Mouse (Mus musculus): ENCODE measurements at regions not wholly inside any gene's neighbourhood (a gene's known extent, or its start where the extent isn't known, plus 50 kb on each side); places are given as distances from the start of the nearest gene placed in this dataset.

GRCm38 (mm10) chr19:20310653-20311052 lies 80.1 kb downstream of the Anxa1 start:
- DNase-seq (ENCODE audit: low spot score), result no peak
- no peaks in the 10 kb centered on the region for H3K27me3 ChIP-seq (replicated peaks; ENCODE audit: control insufficient read depth, insufficient read depth, low read length)
- no peak overlapping the region for H3K4me3 ChIP-seq (ENCODE audit: low read depth, low read length)
- H3K9me3 ChIP-seq (ENCODE audit: control insufficient read depth, low read length), result no peaks in the 10 kb centered on the region
- no peak overlapping the region for H3K27ac ChIP-seq (replicated peaks; ENCODE audit: low read depth, low read length)
- ATAC-seq (ENCODE audit: low read depth), result no peak
- no peak overlapping the region for H3K9ac ChIP-seq (ENCODE audit: low read depth, low read length)
- H3K36me3 ChIP-seq (ENCODE audit: control insufficient read depth, insufficient read depth, low read length), result no peaks in the 10 kb centered on the region
- H3K4me2 ChIP-seq (ENCODE audit: low read depth, low read length), result no peak overlapping the region
- H3K4me1 ChIP-seq (ENCODE audit: control insufficient read depth, insufficient read depth, low read length), result no peaks in the 10 kb centered on the region
- 95% methylated on average over 2 of the region's 2 CpGs for WGBS

- no peaks in the 10 kb centered on the region for H3K36me3 ChIP-seq (ENCODE audit: control insufficient read depth, insufficient read depth, low read length)
- no peak overlapping the region for H3K27ac ChIP-seq (replicated peaks; ENCODE audit: low read depth, low read length)
- H3K4me2 ChIP-seq (ENCODE audit: low read depth, low read length), result no peak overlapping the region
- 66% methylated on average over 2 of the region's 2 CpGs for WGBS
- DNase-seq (ENCODE audit: low spot score), result peak; percentile 0
- H3K27me3 ChIP-seq (replicated peaks; ENCODE audit: control insufficient read depth, insufficient read depth, low read length), result no peaks in the 10 kb centered on the region
- H3K9me3 ChIP-seq (ENCODE audit: control insufficient read depth, low read length), result no peaks in the 10 kb centered on the region
- ATAC-seq (ENCODE audit: low read depth), result no peak
- no peaks in the 10 kb centered on the region for H3K4me1 ChIP-seq (ENCODE audit: control insufficient read depth, insufficient read depth, low read length)
- H3K4me3 ChIP-seq (ENCODE audit: low read depth, low read length), result no peak overlapping the region
- H3K9ac ChIP-seq (ENCODE audit: low read depth, low read length), result no peak overlapping the region
Measured at GRCm38 (mm10) chr19:20300066-20300651, 90.6 kb downstream of the Anxa1 start.

GRCm38 (mm10) chr19:20298431-20298830 lies 92.3 kb downstream of the Anxa1 start:
- DNase-seq (ENCODE audit: low spot score), result no peak
- WGBS, result 78% methylated on average over 2 of the region's 2 CpGs
- Histone ChIP-seq H3K27ac (replicated peaks; ENCODE audit: low read depth, low read length) (no peak overlapping the region), H3K9me3 (ENCODE audit: control insufficient read depth, low read length) (no peaks in the 10 kb centered on the region), H3K36me3 (ENCODE audit: control insufficient read depth, insufficient read depth, low read length) (no peaks in the 10 kb centered on the region), H3K4me1 (ENCODE audit: control insufficient read depth, insufficient read depth, low read length) (no peaks in the 10 kb centered on the region), H3K27me3 (replicated peaks; ENCODE audit: control insufficient read depth, insufficient read depth, low read length) (no peaks in the 10 kb centered on the region), H3K4me3 (ENCODE audit: low read depth, low read length) (no peak overlapping the region), H3K9ac (ENCODE audit: low read depth, low read length) (no peak overlapping the region), H3K4me2 (ENCODE audit: low read depth, low read length) (no peak overlapping the region)
- no peak for ATAC-seq (ENCODE audit: low read depth)

- Histone ChIP-seq H3K27ac (replicated peaks; ENCODE audit: low read depth, low read length) (no peak overlapping the region), H3K4me1 (ENCODE audit: control insufficient read depth, insufficient read depth, low read length) (no peaks in the 10 kb centered on the region), H3K27me3 (replicated peaks; ENCODE audit: control insufficient read depth, insufficient read depth, low read length) (no peaks in the 10 kb centered on the region), H3K4me3 (ENCODE audit: low read depth, low read length) (no peak overlapping the region), H3K4me2 (ENCODE audit: low read depth, low read length) (no peak overlapping the region), H3K36me3 (ENCODE audit: control insufficient read depth, insufficient read depth, low read length) (no peaks in the 10 kb centered on the region), H3K9ac (ENCODE audit: low read depth, low read length) (no peak overlapping the region), H3K9me3 (ENCODE audit: control insufficient read depth, low read length) (no peaks in the 10 kb centered on the region)
- ATAC-seq (ENCODE audit: low read depth) (no peak), DNase-seq (ENCODE audit: low spot score) (no peak)
- 84% methylated on average over 4 of the region's 4 CpGs for WGBS
Measured at GRCm38 (mm10) chr19:20285188-20285587, 105.6 kb downstream of the Anxa1 start.

- H3K36me3 ChIP-seq (ENCODE audit: control insufficient read depth, insufficient read depth, low read length), result no peaks in the 10 kb centered on the region
- no peaks in the 10 kb centered on the region for H3K9me3 ChIP-seq (ENCODE audit: control insufficient read depth, low read length)
- ATAC-seq (ENCODE audit: low read depth) (no peak), DNase-seq (ENCODE audit: low spot score) (no peak)
- no peaks in the 10 kb centered on the region for H3K27me3 ChIP-seq (replicated peaks; ENCODE audit: control insufficient read depth, insufficient read depth, low read length)
- H3K4me1 ChIP-seq (ENCODE audit: control insufficient read depth, insufficient read depth, low read length), result no peaks in the 10 kb centered on the region
- no peak overlapping the region for H3K27ac ChIP-seq (replicated peaks; ENCODE audit: low read depth, low read length)
- no peak overlapping the region for H3K4me3 ChIP-seq (ENCODE audit: low read depth, low read length)
- WGBS, result 83% methylated on average over 2 of the region's 2 CpGs
- no peak overlapping the region for H3K4me2 ChIP-seq (ENCODE audit: low read depth, low read length)
- H3K9ac ChIP-seq (ENCODE audit: low read depth, low read length), result no peak overlapping the region
Measured at GRCm38 (mm10) chr19:20283105-20283504, 107.6 kb downstream of the Anxa1 start.

GRCm38 (mm10) chr19:20261586-20261985 lies 129.2 kb downstream of the Anxa1 start:
- Histone ChIP-seq H3K36me3 (ENCODE audit: control insufficient read depth, insufficient read depth, low read length) (no peaks in the 10 kb centered on the region), H3K4me3 (ENCODE audit: low read depth, low read length) (no peak overlapping the region), H3K4me1 (ENCODE audit: control insufficient read depth, insufficient read depth, low read length) (no peaks in the 10 kb centered on the region), H3K4me2 (ENCODE audit: low read depth, low read length) (no peak overlapping the region), H3K9me3 (ENCODE audit: control insufficient read depth, low read length) (no peaks in the 10 kb centered on the region), H3K27ac (replicated peaks; ENCODE audit: low read depth, low read length) (no peak overlapping the region), H3K9ac (ENCODE audit: low read depth, low read length) (no peak overlapping the region), H3K27me3 (replicated peaks; ENCODE audit: control insufficient read depth, insufficient read depth, low read length) (no peaks in the 10 kb centered on the region)
- DNase-seq (ENCODE audit: low spot score) (no peak), ATAC-seq (ENCODE audit: low read depth) (no peak)
- 80% methylated on average over 2 of the region's 2 CpGs for WGBS

GRCm38 (mm10) chr19:20252151-20252550 lies 138.6 kb downstream of the Anxa1 start:
- Histone ChIP-seq H3K4me3 (ENCODE audit: low read depth, low read length) (no peak overlapping the region), H3K36me3 (ENCODE audit: control insufficient read depth, insufficient read depth, low read length) (no peaks in the 10 kb centered on the region), H3K27ac (replicated peaks; ENCODE audit: low read depth, low read length) (no peak overlapping the region), H3K4me1 (ENCODE audit: control insufficient read depth, insufficient read depth, low read length) (no peaks in the 10 kb centered on the region), H3K27me3 (replicated peaks; ENCODE audit: control insufficient read depth, insufficient read depth, low read length) (no peaks in the 10 kb centered on the region), H3K9me3 (ENCODE audit: control insufficient read depth, low read length) (no peaks in the 10 kb centered on the region), H3K4me2 (ENCODE audit: low read depth, low read length) (no peak overlapping the region), H3K9ac (ENCODE audit: low read depth, low read length) (no peak overlapping the region)
- WGBS, result 70% methylated on average over 2 of the region's 2 CpGs
- ATAC-seq (ENCODE audit: low read depth) (no peak), DNase-seq (ENCODE audit: low spot score) (no peak)

GRCm38 (mm10) chr19:20243817-20244216 lies 146.9 kb downstream of the Anxa1 start:
- H3K4me2 ChIP-seq (ENCODE audit: low read depth, low read length), result no peak overlapping the region
- H3K4me3 ChIP-seq (ENCODE audit: low read depth, low read length), result no peak overlapping the region
- H3K9ac ChIP-seq (ENCODE audit: low read depth, low read length), result no peak overlapping the region
- DNase-seq (ENCODE audit: low spot score) (no peak), ATAC-seq (ENCODE audit: low read depth) (no peak)
- H3K27me3 ChIP-seq (replicated peaks; ENCODE audit: control insufficient read depth, insufficient read depth, low read length), result no peaks in the 10 kb centered on the region
- H3K36me3 ChIP-seq (ENCODE audit: control insufficient read depth, insufficient read depth, low read length), result no peaks in the 10 kb centered on the region
- WGBS, result 59% methylated on average over 1 of the region's 1 CpGs
- no peaks in the 10 kb centered on the region for H3K4me1 ChIP-seq (ENCODE audit: control insufficient read depth, insufficient read depth, low read length)
- no peaks in the 10 kb centered on the region for H3K9me3 ChIP-seq (ENCODE audit: control insufficient read depth, low read length)
- no peak overlapping the region for H3K27ac ChIP-seq (replicated peaks; ENCODE audit: low read depth, low read length)

GRCm38 (mm10) chr19:20241266-20241665 lies 149.5 kb downstream of the Anxa1 start:
- WGBS, result 76% methylated on average over 6 of the region's 6 CpGs
- H3K27ac ChIP-seq (replicated peaks; ENCODE audit: low read depth, low read length), result no peak overlapping the region
- H3K27me3 ChIP-seq (replicated peaks; ENCODE audit: control insufficient read depth, insufficient read depth, low read length), result no peaks in the 10 kb centered on the region
- no peak overlapping the region for H3K4me3 ChIP-seq (ENCODE audit: low read depth, low read length)
- no peak for ATAC-seq (ENCODE audit: low read depth)
- H3K9ac ChIP-seq (ENCODE audit: low read depth, low read length), result no peak overlapping the region
- no peaks in the 10 kb centered on the region for H3K36me3 ChIP-seq (ENCODE audit: control insufficient read depth, insufficient read depth, low read length)
- no peaks in the 10 kb centered on the region for H3K9me3 ChIP-seq (ENCODE audit: control insufficient read depth, low read length)
- DNase-seq (ENCODE audit: low spot score), result no peak
- no peaks in the 10 kb centered on the region for H3K4me1 ChIP-seq (ENCODE audit: control insufficient read depth, insufficient read depth, low read length)
- no peak overlapping the region for H3K4me2 ChIP-seq (ENCODE audit: low read depth, low read length)
